Mouse (Mus musculus): ENCODE results near the gene Ess2.

DNA sequence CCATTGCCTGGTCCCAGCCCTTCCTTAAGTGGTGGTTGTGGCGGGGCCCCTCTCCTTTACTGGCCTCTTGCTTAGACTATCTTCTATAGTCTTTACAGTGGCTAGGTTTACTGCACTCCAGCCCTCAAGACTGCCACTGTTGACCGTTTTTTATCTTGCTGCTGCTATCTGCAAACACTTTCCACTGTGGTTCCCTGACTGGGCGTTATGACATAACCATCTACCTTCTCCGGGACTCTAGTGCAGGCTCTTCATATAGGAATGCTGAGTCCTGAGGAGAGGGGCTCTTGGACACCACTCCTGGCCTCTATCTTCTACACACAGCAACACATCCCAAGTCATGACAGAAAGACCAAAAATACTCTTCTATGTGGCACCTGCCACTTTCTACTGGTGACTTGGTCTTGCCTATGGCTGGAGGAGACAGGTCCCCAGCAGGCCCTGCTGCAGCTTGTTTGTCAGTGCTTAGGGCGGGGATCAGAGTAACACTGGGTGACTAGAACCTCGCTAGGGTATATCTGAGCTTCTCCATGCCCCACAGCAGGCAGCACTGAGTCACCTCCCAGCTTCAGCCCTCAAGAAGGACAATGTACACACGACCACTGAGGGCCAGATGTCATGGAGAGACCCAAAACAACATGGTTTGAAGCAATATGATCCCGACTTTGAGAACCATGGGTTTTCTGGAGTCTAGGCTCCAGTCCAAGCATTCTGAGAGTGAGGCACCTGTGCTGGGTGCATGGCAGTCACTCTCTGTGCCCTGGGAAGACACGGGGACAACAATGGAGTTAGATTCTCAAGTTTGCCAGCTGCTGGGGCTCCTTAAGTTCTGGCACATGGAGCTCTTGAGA is 22.7 kb upstream of the Ess2 start:
- TF ChIP-seq CTCF (IDR thresholded peaks at IDR 0.05; ENCODE audit: extremely low read depth, insufficient read depth, low read length) (no peak), POLR2A (IDR thresholded peaks at IDR 0.05; ENCODE audit: extremely low read depth, insufficient read depth, low read length) (no peak)

All from cortical plate, adult 2 months (tissue).